Mouse (Mus musculus): ENCODE measurements around the gene Papola.

GRCm38 (mm10) chr12:105825266-105825665, 40.8 kb downstream of the Papola start:
- no peak for TF ChIP-seq CTCF (IDR thresholded peaks at IDR 0.05; ENCODE audit: borderline replicate concordance, control insufficient read depth, extremely low read depth, insufficient read depth, low read length, poor library complexity)
- no peak for TF ChIP-seq POLR2A (IDR thresholded peaks at IDR 0.05; ENCODE audit: control insufficient read depth, extremely low read depth, insufficient read depth, low read length, poor library complexity)
